Mouse (Mus musculus): ENCODE measurements around the gene Cdh11.

- TF ChIP-seq CTCF (conservative IDR thresholded peaks at IDR 0.05; ENCODE audit: insufficient read depth, insufficient read length, low read depth, low read length) = no peak
- TF ChIP-seq POLR2A (IDR thresholded peaks at IDR 0.05; ENCODE audit: low read depth, low read length) = no peak
These were observed 108.3 kb downstream of the Cdh11 start for GRCm38 (mm10) chr8:102677148-102677547.

Data from kidney, adult 2 months (tissue).